Mouse (Mus musculus) neural tube, postnatal 0 days (tissue): ENCODE results near the gene Gls2. TPM values are rescaled to one million over a fixed set of nuclear protein-coding genes. Genes with fewer than 3 reads are reported as not detected.

Experiments
- polyA plus RNA-seq: library from polyadenylated mRNA; unstranded; fragments of >200 nt; fragmentation: Nextera tagmentation; extraction: Ambion mirVana; gene quantifications from 2 replicates; pipeline ENCODE4 v1.2.1, GENCODE M21; 2015

Gene Gls2
- polyA plus RNA-seq = 2.4 and 3.4 TPM in 2 replicates

GRCm38 (mm10) chr10:128194024-128194550 is at the start of gene Gls2:
Gene Gls2 (plus strand): TSS chr10:128194457.

GRCm38 (mm10) chr10:128179989-128180388 is 14.3 kb upstream of the Gls2 start, which contains the start of gene Rbms2:
Gene Rbms2 (minus strand): TSS chr10:128180297.

GRCm38 (mm10) chr10:128211390-128212108 is 17.3 kb downstream of the Gls2 start, which contains the start of gene Spryd4:
Gene Spryd4 (minus strand): TSS chr10:128211807.

GRCm38 (mm10) chr10:128225538-128225937 is 31.3 kb downstream of the Gls2 start, which contains the start of gene Mip:
Gene Mip (plus strand): TSS chr10:128225838.

GRCm38 (mm10) chr10:128231697-128232419 is 37.6 kb downstream of the Gls2 start, which contains the start of gene Timeless:
Gene Timeless (plus strand): TSS chr10:128232065.

GRCm38 (mm10) chr10:128253677-128254255 is 59.5 kb downstream of the Gls2 start, which contains the start of gene Apon:
Gene Apon (plus strand): TSS chr10:128254096.

Other genes starting within 250 kb of the Gls2 start
- not detected in 2 replicates for gene Hsd17b6, start 186.8 kb upstream of the Gls2 start, polyA plus RNA-seq
- 24.3 and 26.1 TPM in 2 replicates for gene Prim1, start 179.3 kb upstream of the Gls2 start, polyA plus RNA-seq
- gene Naca, start 158.9 kb upstream of the Gls2 start, polyA plus RNA-seq = 431 and 441 TPM in 2 replicates
- 362 and 422 TPM in 2 replicates for gene Ptges3, start 135.5 kb upstream of the Gls2 start, polyA plus RNA-seq
- gene Atp5b, start 111.2 kb upstream of the Gls2 start, polyA plus RNA-seq = 2,307 and 2,329 TPM in 2 replicates
- gene Baz2a, start 102.9 kb upstream of the Gls2 start, polyA plus RNA-seq = 10.3 and 11.0 TPM in 2 replicates
- gene Rbms2, start 14.2 kb upstream of the Gls2 start, polyA plus RNA-seq = 6.5 and 7.0 TPM in 2 replicates
- gene Spryd4, start 17.4 kb downstream of the Gls2 start, polyA plus RNA-seq = 25.4 and 26.1 TPM in 2 replicates
- not detected in 2 replicates for gene Mip, start 31.4 kb downstream of the Gls2 start, polyA plus RNA-seq
- 11.0 and 13.3 TPM in 2 replicates for gene Timeless, start 37.6 kb downstream of the Gls2 start, polyA plus RNA-seq
- not detected in 2 replicates for gene Apon, start 59.6 kb downstream of the Gls2 start, polyA plus RNA-seq
- gene Apof, start 74.2 kb downstream of the Gls2 start, polyA plus RNA-seq = 0.52 and 0.73 TPM in 2 replicates
- 12.7 and 12.8 TPM in 2 replicates for gene Stat2, start 76.1 kb downstream of the Gls2 start, polyA plus RNA-seq
- gene Il23a, start 104.3 kb downstream of the Gls2 start, polyA plus RNA-seq = 0.13 and 0.40 TPM in 2 replicates
- gene Pan2, start 108.9 kb downstream of the Gls2 start, polyA plus RNA-seq = 11.9 and 14.3 TPM in 2 replicates
- 196 and 205 TPM in 2 replicates for gene Cnpy2, start 128.0 kb downstream of the Gls2 start, polyA plus RNA-seq
- 251 and 275 TPM in 2 replicates for gene Cs, start 143.3 kb downstream of the Gls2 start, polyA plus RNA-seq
- 53.4 and 56.3 TPM in 2 replicates for gene Coq10a, start 174.5 kb downstream of the Gls2 start, polyA plus RNA-seq
- 10.7 and 13.3 TPM in 2 replicates for gene Ankrd52, start 182.7 kb downstream of the Gls2 start, polyA plus RNA-seq
- gene Slc39a5, start 206.8 kb downstream of the Gls2 start, polyA plus RNA-seq = 0.67 and 1.3 TPM in 2 replicates
- gene Nabp2, start 217.0 kb downstream of the Gls2 start, polyA plus RNA-seq = 145 TPM in 2 replicates
- 65.5 and 72.9 TPM in 2 replicates for gene Rnf41, start 217.2 kb downstream of the Gls2 start, polyA plus RNA-seq